Mouse (Mus musculus): Measurements from ENCODE around the gene Mall.

- TF ChIP-seq POLR2A (IDR thresholded peaks at IDR 0.05; ENCODE audit: borderline replicate concordance, low read depth, low read length) (no peak), CTCF (IDR thresholded peaks at IDR 0.05; ENCODE audit: low read depth, low read length) (no peak)
Measured at GRCm38 (mm10) chr2:127735512-127736145, 5.9 kb upstream of the Mall start.

Measured in bone marrow macrophage, adult 2 months (primary cell).